Mouse (Mus musculus) liver, postnatal 0 days (tissue): ENCODE measurements around the gene Sf3a1. TPM values are rescaled to one million over a fixed set of nuclear protein-coding genes. Genes with fewer than 3 reads are reported as not detected.

Source experiments
- ATAC-seq: fragments of 200-750 bp; cut with Nextera tagmentation; 2 replicates; pipeline ENCODE4 v1.8.0; 2017; ENCODE audit warnings: mild to moderate bottlenecking, moderate library complexity
- DNase-seq: peaks from one replicate; pipeline ENCODE4 v3.0.0-alpha.2; 2016
- H3K27ac ChIP-seq: fragments of 300-500 bp; sonication (generic); 2 replicates; pipeline ENCODE4 v1.5.1; 2014; ENCODE audit warnings: antibody characterized with exemption, moderate library complexity, mild to moderate bottlenecking, low read depth
- H3K27me3 ChIP-seq: fragments of 300-500 bp; sonication (generic); 2 replicates; pipeline ENCODE4 v1.6.1; 2014; ENCODE audit warnings: low read length, control low read depth, mixed read lengths; ENCODE audit not compliant: insufficient read depth
- H3K36me3 ChIP-seq: fragments of 300-500 bp; sonication (generic); replicated peaks from 2 replicates; pipeline ENCODE4 v1.6.1; 2014; ENCODE audit warnings: mild to moderate bottlenecking, control low read depth, low read length, moderate library complexity, mixed read lengths; ENCODE audit not compliant: insufficient read depth
- H3K4me1 ChIP-seq: fragments of 300-500 bp; sonication (generic); 2 replicates; pipeline ENCODE4 v1.6.1; 2014; ENCODE audit warnings: antibody characterized with exemption, mild to moderate bottlenecking, control low read depth; ENCODE audit not compliant: insufficient read depth
- H3K4me2 ChIP-seq: fragments of 300-500 bp; sonication (generic); 2 replicates; pipeline ENCODE4 v1.6.1; 2014; ENCODE audit warnings: low read depth, mild to moderate bottlenecking, low read length, moderate library complexity, mixed read lengths
- H3K4me3 ChIP-seq: fragments of 300-500 bp; sonication (generic); 2 replicates; pipeline ENCODE4 v1.5.1; 2014; ENCODE audit warnings: low read depth, low read length
- H3K9ac ChIP-seq: fragments of 300-500 bp; sonication (generic); replicated peaks from 2 replicates; pipeline ENCODE4 v1.6.1; 2014; ENCODE audit warnings: mild to moderate bottlenecking, moderate library complexity
- H3K9me3 ChIP-seq: fragments of 300-500 bp; sonication (generic); 2 replicates; pipeline ENCODE4 v1.6.1; 2016; ENCODE audit warnings: mild to moderate bottlenecking, control low read depth, low read length, mixed read lengths
- CTCF ChIP-seq: sonication (generic); IDR thresholded peaks from 2 replicates; pipeline ENCODE4 v1.5.1; 2016; ENCODE audit warnings: antibody characterized with exemption, low read depth
- EP300 ChIP-seq: IDR thresholded peaks from 2 replicates; pipeline ENCODE4 v1.6.1; 2016; ENCODE audit warnings: antibody characterized with exemption, low read depth, mild to moderate bottlenecking
- WGBS: fragments of 180-500 bp; shearing (Covaris S2); extraction: QIAGEN DNeasy Blood & Tissue Kit; methylation state at CpG from one replicate; pipeline ENCODE4 v1.1.7; 2014; ENCODE audit not compliant: insufficient replicate concordance; 5-methylcytosine and 5-hydroxymethylcytosine counted together
- polyA plus RNA-seq: library from polyadenylated mRNA; unstranded; fragments of >200 nt; fragmentation: Nextera tagmentation; extraction: Ambion mirVana; gene quantifications from 2 replicates; pipeline ENCODE4 v1.2.1, GENCODE M21; 2015

The Sf3a1 gene
- polyA plus RNA-seq, 1 experiment from 2014 or later = 8.8 TPM

DNA sequence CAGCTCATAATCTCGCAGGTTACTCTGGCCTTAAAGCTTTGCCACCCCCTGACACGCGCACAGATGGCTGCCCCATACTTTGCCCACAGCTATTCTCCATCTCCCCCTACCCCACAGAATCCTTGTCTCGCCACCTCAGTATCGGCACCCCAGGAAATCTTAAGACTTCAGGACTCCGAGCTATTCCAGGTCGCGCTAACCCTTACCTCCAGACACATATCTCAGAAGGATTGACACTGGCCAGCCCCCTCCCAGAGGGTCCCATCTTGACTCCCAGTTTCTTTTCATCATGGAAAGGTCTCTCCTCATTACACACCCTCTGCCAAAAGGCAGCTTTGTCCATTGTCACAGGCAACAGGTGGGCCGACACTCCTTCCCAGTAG is 27.2 kb downstream of the Sf3a1 start:
- DNase-seq (no peak), ATAC-seq (no peak)
- WGBS = 19% methylated on average over 9 of the region's 9 CpGs
- Histone ChIP-seq H3K27me3 (no peaks in the 10 kb centered on the region), H3K9ac (peak overlapping the region; percentile 94), H3K36me3 (0 out of 2 replicates have a peak, but pooled peaks cover 6% of the 10 kb centered on the region), H3K9me3 (no peaks in the 10 kb centered on the region), H3K27ac (no peak overlapping the region), H3K4me1 (peaks cover 32% of the 10 kb centered on the region), H3K4me3 (peak overlapping the region; percentile 89), H3K4me2 (peak overlapping the region; percentile 94)
- no peak for TF ChIP-seq EP300
- TF ChIP-seq CTCF = no peak

GRCm38 (mm10) chr11:4189182-4189581 is 29.0 kb downstream of the Sf3a1 start:
- H3K9ac ChIP-seq = no peak overlapping the region
- H3K9me3 ChIP-seq = no peaks in the 10 kb centered on the region
- 0 out of 2 replicates have a peak, but pooled peaks cover 2% of the 10 kb centered on the region for H3K36me3 ChIP-seq
- no peaks in the 10 kb centered on the region for H3K27me3 ChIP-seq
- TF ChIP-seq CTCF = no peak
- no peak for TF ChIP-seq EP300
- H3K4me2 ChIP-seq = peak overlapping the region; percentile 5; the same call in 1 of the 2 replicates
- peaks cover 32% of the 10 kb centered on the region for H3K4me1 ChIP-seq
- WGBS = 63% methylated on average over 6 of the region's 6 CpGs
- H3K27ac ChIP-seq = peak overlapping the region; percentile 40; the same call in 1 of the 2 replicates
- DNase-seq = no peak
- H3K4me3 ChIP-seq = no peak overlapping the region
- no peak for ATAC-seq

- no peak for DNase-seq
- H3K9ac ChIP-seq = no peak overlapping the region
- no peak for ATAC-seq
- no peaks in the 10 kb centered on the region for H3K9me3 ChIP-seq
- 0 out of 2 replicates have a peak, but pooled peaks cover 2% of the 10 kb centered on the region for H3K36me3 ChIP-seq
- no peaks in the 10 kb centered on the region for H3K27me3 ChIP-seq
- no peak overlapping the region for H3K4me2 ChIP-seq
- peaks cover 32% of the 10 kb centered on the region for H3K4me1 ChIP-seq
- TF ChIP-seq EP300 (no peak), CTCF (no peak)
- H3K27ac ChIP-seq = no peak overlapping the region
- no peak overlapping the region for H3K4me3 ChIP-seq
- 82% methylated on average over 3 of the region's 3 CpGs for WGBS
Measured at GRCm38 (mm10) chr11:4190677-4191076, 30.5 kb downstream of the Sf3a1 start.

GRCm38 (mm10) chr11:4192757-4193156 is 32.6 kb downstream of the Sf3a1 start:
- ATAC-seq (no peak), DNase-seq (no peak)
- H3K4me3 ChIP-seq = no peak overlapping the region
- peaks cover 26% of the 10 kb centered on the region for H3K4me1 ChIP-seq
- H3K36me3 ChIP-seq = 0 out of 2 replicates have a peak, but pooled peaks cover 2% of the 10 kb centered on the region
- H3K4me2 ChIP-seq = no peak overlapping the region
- no peak overlapping the region for H3K9ac ChIP-seq
- 73% methylated on average over 3 of the region's 3 CpGs for WGBS
- H3K27ac ChIP-seq = no peak overlapping the region
- no peaks in the 10 kb centered on the region for H3K9me3 ChIP-seq
- no peaks in the 10 kb centered on the region for H3K27me3 ChIP-seq
- TF ChIP-seq CTCF (no peak), EP300 (no peak)

DNA sequence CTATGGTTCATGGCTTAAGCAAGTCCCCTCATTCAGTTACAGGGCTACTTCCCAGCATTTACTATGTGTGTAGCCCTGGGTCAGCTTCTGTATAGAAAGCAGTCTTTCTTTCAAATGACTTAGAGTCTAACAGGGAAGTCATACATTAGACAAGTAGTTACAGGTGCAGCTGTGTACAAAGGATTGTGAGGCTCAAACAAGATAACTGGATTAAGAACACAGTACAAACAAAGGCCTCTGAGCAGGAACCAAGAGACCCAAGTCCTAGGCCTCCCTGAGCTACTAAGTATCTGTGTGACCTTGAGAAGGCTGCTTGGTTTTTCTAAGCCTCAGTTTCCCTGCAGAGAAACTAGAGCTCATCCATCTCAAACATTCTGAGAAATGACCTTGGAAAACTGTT is 33.3 kb downstream of the Sf3a1 start:
- Histone ChIP-seq H3K4me1 (peaks cover 20% of the 10 kb centered on the region), H3K4me2 (no peak overlapping the region), H3K9ac (no peak overlapping the region), H3K36me3 (0 out of 2 replicates have a peak, but pooled peaks cover 2% of the 10 kb centered on the region), H3K27ac (no peak overlapping the region), H3K9me3 (no peaks in the 10 kb centered on the region), H3K4me3 (no peak overlapping the region), H3K27me3 (no peaks in the 10 kb centered on the region)
- no peak for DNase-seq
- ATAC-seq = no peak
- no peak for TF ChIP-seq EP300
- TF ChIP-seq CTCF = no peak

GRCm38 (mm10) chr11:4195597-4196031 is 35.5 kb downstream of the Sf3a1 start:
- H3K4me3 ChIP-seq = no peak overlapping the region
- no peaks in the 10 kb centered on the region for H3K9me3 ChIP-seq
- TF ChIP-seq EP300 (no peak), CTCF (no peak)
- DNase-seq = no peak
- H3K4me1 ChIP-seq = peaks cover 7% of the 10 kb centered on the region
- H3K27ac ChIP-seq = no peak overlapping the region
- H3K36me3 ChIP-seq = 0 out of 2 replicates have a peak, but pooled peaks cover 2% of the 10 kb centered on the region
- no peak overlapping the region for H3K4me2 ChIP-seq
- WGBS = 39% methylated on average over 3 of the region's 3 CpGs
- H3K9ac ChIP-seq = no peak overlapping the region
- no peaks in the 10 kb centered on the region for H3K27me3 ChIP-seq
- ATAC-seq = peak; percentile 64

DNA sequence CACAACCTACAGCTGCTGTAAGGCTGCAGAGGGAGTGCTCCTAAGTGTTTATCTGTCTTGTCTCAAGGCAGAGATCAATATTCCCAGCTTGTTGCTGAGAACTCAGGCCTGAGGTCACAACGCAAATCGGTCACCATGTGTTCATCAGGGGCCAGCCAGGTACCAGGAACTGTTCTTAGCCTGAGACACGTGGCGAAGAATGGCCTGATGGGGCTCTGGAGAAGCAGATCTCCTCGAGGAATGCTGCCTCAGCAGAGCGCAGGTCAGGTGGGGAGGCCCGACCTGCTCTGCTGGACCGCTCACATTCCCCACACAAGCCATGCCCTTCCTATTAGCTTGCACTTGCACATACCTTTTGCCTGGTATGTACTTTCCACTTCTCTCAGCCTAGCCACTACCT is 36.5 kb downstream of the Sf3a1 start:
- no peak overlapping the region for H3K4me3 ChIP-seq
- 0 out of 2 replicates have a peak, but pooled peaks cover 2% of the 10 kb centered on the region for H3K36me3 ChIP-seq
- H3K9ac ChIP-seq = no peak overlapping the region
- DNase-seq (no peak), ATAC-seq (no peak)
- H3K9me3 ChIP-seq = no peaks in the 10 kb centered on the region
- no peaks in the 10 kb centered on the region for H3K27me3 ChIP-seq
- TF ChIP-seq CTCF (no peak), EP300 (no peak)
- H3K4me1 ChIP-seq = peaks cover 5% of the 10 kb centered on the region
- 81% methylated on average over 8 of the region's 8 CpGs for WGBS
- H3K27ac ChIP-seq = no peak overlapping the region
- no peak overlapping the region for H3K4me2 ChIP-seq
